Mouse (Mus musculus): ENCODE measurements around the gene Tsnax. TPM values are rescaled to one million over a fixed set of nuclear protein-coding genes. Genes with fewer than 3 reads are reported as not detected.

The Tsnax gene
- total RNA-seq, 1 experiment, result 46.9 TPM

DNA sequence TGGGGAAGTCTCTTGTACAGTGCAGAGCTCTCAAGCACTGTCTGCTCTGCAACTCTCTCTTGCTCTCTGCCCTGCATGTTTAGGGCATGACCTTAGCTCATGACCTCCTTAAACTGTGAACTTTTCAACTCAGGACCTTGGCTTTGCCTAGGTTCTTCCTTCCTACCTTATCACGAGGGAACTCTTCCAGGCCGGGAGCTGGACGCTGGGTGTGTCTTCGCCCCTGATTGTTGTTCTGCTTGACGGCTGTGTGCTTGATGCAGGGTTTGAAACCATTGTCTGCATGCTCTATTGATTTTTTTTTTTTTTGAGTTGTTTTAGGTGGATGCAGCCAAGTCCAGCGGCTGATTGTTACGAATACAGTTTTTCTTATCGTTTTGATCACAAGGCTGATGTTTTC is 11.3 kb downstream of the Tsnax start:
- Histone ChIP-seq H3K9ac (ENCODE audit: insufficient read depth, low read depth, low read length, poor library complexity, severe bottlenecking) (no peak overlapping the region), H3K27ac (ENCODE audit: insufficient read depth, low read depth, low read length, poor library complexity, severe bottlenecking) (no peak overlapping the region), H3K4me3 (ENCODE audit: insufficient read depth in 1 of 2, low read depth in 1 of 2, low read length in 2 of 2, poor library complexity in 1 of 2, severe bottlenecking in 1 of 2) (no peak overlapping the region), H3K9me3 (ENCODE audit: control insufficient read depth, insufficient read depth, low read depth, low read length) (no peaks in the 10 kb centered on the region), H3K36me3 (ENCODE audit: control insufficient read depth, insufficient read depth, low read length, poor library complexity, severe bottlenecking) (peaks cover 13% of the 10 kb centered on the region), H3K4me1 (ENCODE audit: control insufficient read depth in 2 of 2, insufficient read depth in 2 of 2, low read length in 2 of 2, poor library complexity in 1 of 2) (no peaks in the 10 kb centered on the region)
- in situ Hi-C loops (cut with MboI; ENCODE audit: low sequenced_read_pairs in 2 of 2, unreplicated experiment in 2 of 2), result no loop called here
- TF ChIP-seq CHD2 (IDR thresholded peaks at IDR 0.05; ENCODE audit: low read depth, low read length), result no peak
- TF ChIP-seq MAFK (IDR thresholded peaks at IDR 0.05; ENCODE audit: insufficient read depth, low read depth, low read length), result no peak
- TF ChIP-seq ZC3H11A (IDR thresholded peaks at IDR 0.05; ENCODE audit: borderline replicate concordance, low read depth, low read length), result no peak
- TF ChIP-seq HCFC1 (IDR thresholded peaks at IDR 0.05; ENCODE audit: borderline replicate concordance, insufficient read depth, low read length), result no peak
- TF ChIP-seq ZNF384 (IDR thresholded peaks at IDR 0.05; ENCODE audit: low read depth, low read length), result no peak
- DNase-seq (ENCODE audit: low read depth, low spot score), result no peak

DNA sequence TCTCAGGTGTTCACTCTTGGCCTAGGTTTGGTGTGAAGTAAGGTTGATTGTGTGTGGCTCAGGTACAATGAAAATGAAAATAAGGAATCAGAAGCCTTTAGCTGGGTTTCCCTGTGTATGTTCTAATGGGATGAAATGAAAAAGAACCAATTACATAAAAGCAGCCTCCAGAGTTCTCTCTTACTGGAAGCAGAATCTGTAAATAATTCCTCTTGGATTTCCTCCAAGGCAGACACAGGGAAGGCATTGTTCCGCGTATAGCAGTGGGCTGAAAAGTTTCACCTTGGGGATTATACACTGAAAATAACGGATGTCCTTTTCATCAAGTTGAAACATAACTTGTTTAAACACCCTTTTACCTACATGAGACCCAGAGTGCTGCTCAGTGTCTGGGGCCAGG is 14.4 kb downstream of the Tsnax start:
- Histone ChIP-seq H3K4me1 (ENCODE audit: control insufficient read depth in 2 of 2, insufficient read depth in 2 of 2, low read length in 2 of 2, poor library complexity in 1 of 2) (peaks cover 0 to 1% of the 10 kb centered on the region in 2 experiments; a peak in 1 of 4 replicates), H3K9me3 (ENCODE audit: control insufficient read depth, insufficient read depth, low read depth, low read length) (no peaks in the 10 kb centered on the region), H3K36me3 (ENCODE audit: control insufficient read depth, insufficient read depth, low read length, poor library complexity, severe bottlenecking) (peaks cover 17% of the 10 kb centered on the region), H3K27ac (ENCODE audit: insufficient read depth, low read depth, low read length, poor library complexity, severe bottlenecking) (no peak overlapping the region), H3K4me3 (ENCODE audit: insufficient read depth in 1 of 2, low read depth in 1 of 2, low read length in 2 of 2, poor library complexity in 1 of 2, severe bottlenecking in 1 of 2) (no peak overlapping the region), H3K9ac (ENCODE audit: insufficient read depth, low read depth, low read length, poor library complexity, severe bottlenecking) (no peak overlapping the region)
- TF ChIP-seq HCFC1 (IDR thresholded peaks at IDR 0.05; ENCODE audit: borderline replicate concordance, insufficient read depth, low read length), result no peak
- TF ChIP-seq ZNF384 (IDR thresholded peaks at IDR 0.05; ENCODE audit: low read depth, low read length), result no peak
- no peak for TF ChIP-seq MAFK (IDR thresholded peaks at IDR 0.05; ENCODE audit: insufficient read depth, low read depth, low read length)
- TF ChIP-seq ZC3H11A (IDR thresholded peaks at IDR 0.05; ENCODE audit: borderline replicate concordance, low read depth, low read length), result no peak
- no peak for TF ChIP-seq CHD2 (IDR thresholded peaks at IDR 0.05; ENCODE audit: low read depth, low read length)
- DNase-seq (ENCODE audit: low read depth, low spot score), result no peak
- in situ Hi-C loops (cut with MboI; ENCODE audit: low sequenced_read_pairs in 2 of 2, unreplicated experiment in 2 of 2), result no loop called here

GRCm38 (mm10) chr8:125028841-125029240 is 16.0 kb downstream of the Tsnax start:
- H3K27ac ChIP-seq (ENCODE audit: insufficient read depth, low read depth, low read length, poor library complexity, severe bottlenecking), result no peak overlapping the region
- H3K36me3 ChIP-seq (ENCODE audit: control insufficient read depth, insufficient read depth, low read length, poor library complexity, severe bottlenecking), result peaks cover 17% of the 10 kb centered on the region
- no peak overlapping the region for H3K9ac ChIP-seq (ENCODE audit: insufficient read depth, low read depth, low read length, poor library complexity, severe bottlenecking)
- in situ Hi-C loops (cut with MboI; ENCODE audit: low sequenced_read_pairs in 2 of 2, unreplicated experiment in 2 of 2), result no loop called here
- H3K9me3 ChIP-seq (ENCODE audit: control insufficient read depth, insufficient read depth, low read depth, low read length), result no peaks in the 10 kb centered on the region
- TF ChIP-seq ZC3H11A (IDR thresholded peaks at IDR 0.05; ENCODE audit: borderline replicate concordance, low read depth, low read length), result no peak
- TF ChIP-seq ZNF384 (IDR thresholded peaks at IDR 0.05; ENCODE audit: low read depth, low read length), result no peak
- TF ChIP-seq MAFK (IDR thresholded peaks at IDR 0.05; ENCODE audit: insufficient read depth, low read depth, low read length), result no peak
- peaks cover 0 to 4% of the 10 kb centered on the region in 2 experiments; a peak in 1 of 4 replicates for H3K4me1 ChIP-seq (ENCODE audit: control insufficient read depth in 2 of 2, insufficient read depth in 2 of 2, low read length in 2 of 2, poor library complexity in 1 of 2)
- no peak for DNase-seq (ENCODE audit: low read depth, low spot score)
- no peak overlapping the region for H3K4me3 ChIP-seq (ENCODE audit: insufficient read depth in 1 of 2, low read depth in 1 of 2, low read length in 2 of 2, poor library complexity in 1 of 2, severe bottlenecking in 1 of 2)

GRCm38 (mm10) chr8:125031276-125031675 is 18.5 kb downstream of the Tsnax start:
- in situ Hi-C loops (cut with MboI; ENCODE audit: low sequenced_read_pairs in 2 of 2, unreplicated experiment in 2 of 2), result no loop called here
- Histone ChIP-seq H3K36me3 (ENCODE audit: control insufficient read depth, insufficient read depth, low read length, poor library complexity, severe bottlenecking) (peaks cover 9% of the 10 kb centered on the region), H3K9me3 (ENCODE audit: control insufficient read depth, insufficient read depth, low read depth, low read length) (no peaks in the 10 kb centered on the region), H3K27ac (ENCODE audit: insufficient read depth, low read depth, low read length, poor library complexity, severe bottlenecking) (no peak overlapping the region), H3K4me3 (ENCODE audit: insufficient read depth in 1 of 2, low read depth in 1 of 2, low read length in 2 of 2, poor library complexity in 1 of 2, severe bottlenecking in 1 of 2) (no peak overlapping the region), H3K4me1 (ENCODE audit: control insufficient read depth in 2 of 2, insufficient read depth in 2 of 2, low read length in 2 of 2, poor library complexity in 1 of 2) (peaks cover 0 to 6% of the 10 kb centered on the region in 2 experiments; a peak in 2 of 4 replicates), H3K9ac (ENCODE audit: insufficient read depth, low read depth, low read length, poor library complexity, severe bottlenecking) (no peak overlapping the region)
- TF ChIP-seq CHD2 (IDR thresholded peaks at IDR 0.05; ENCODE audit: low read depth, low read length), result no peak
- no peak for TF ChIP-seq ZC3H11A (IDR thresholded peaks at IDR 0.05; ENCODE audit: borderline replicate concordance, low read depth, low read length)
- TF ChIP-seq ZNF384 (IDR thresholded peaks at IDR 0.05; ENCODE audit: low read depth, low read length), result no peak
- TF ChIP-seq MAFK (IDR thresholded peaks at IDR 0.05; ENCODE audit: insufficient read depth, low read depth, low read length), result no peak
- TF ChIP-seq HCFC1 (IDR thresholded peaks at IDR 0.05; ENCODE audit: borderline replicate concordance, insufficient read depth, low read length), result no peak
- DNase-seq (ENCODE audit: low read depth, low spot score), result no peak

DNA sequence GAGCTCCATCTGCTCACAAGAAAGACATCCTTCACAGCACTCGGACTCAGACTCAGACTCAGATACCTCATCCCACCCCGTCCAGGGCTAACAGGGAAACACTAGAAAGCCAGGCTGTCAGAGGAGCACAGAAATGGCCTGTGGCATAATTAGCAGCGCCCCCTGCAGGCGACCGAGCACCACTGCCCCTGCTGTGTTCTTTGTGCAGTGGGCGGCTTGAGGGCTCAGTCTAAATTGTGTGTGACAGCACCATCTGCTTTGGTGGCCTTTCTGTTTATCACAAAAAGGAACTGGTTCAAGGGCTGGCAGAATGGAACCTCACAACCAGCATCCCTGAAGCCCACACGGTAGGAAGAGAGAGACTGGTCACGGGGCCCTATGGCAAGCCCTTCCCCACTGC is 21.9 kb downstream of the Tsnax start:
- Histone ChIP-seq H3K4me1 (ENCODE audit: control insufficient read depth in 2 of 2, insufficient read depth in 2 of 2, low read length in 2 of 2, poor library complexity in 1 of 2) (peaks cover 0 to 6% of the 10 kb centered on the region in 2 experiments; a peak in 2 of 4 replicates), H3K9me3 (ENCODE audit: control insufficient read depth, insufficient read depth, low read depth, low read length) (no peaks in the 10 kb centered on the region), H3K4me3 (ENCODE audit: insufficient read depth in 1 of 2, low read depth in 1 of 2, low read length in 2 of 2, poor library complexity in 1 of 2, severe bottlenecking in 1 of 2) (no peak overlapping the region), H3K9ac (ENCODE audit: insufficient read depth, low read depth, low read length, poor library complexity, severe bottlenecking) (no peak overlapping the region), H3K27ac (ENCODE audit: insufficient read depth, low read depth, low read length, poor library complexity, severe bottlenecking) (no peak overlapping the region), H3K36me3 (ENCODE audit: control insufficient read depth, insufficient read depth, low read length, poor library complexity, severe bottlenecking) (peaks cover 5% of the 10 kb centered on the region)
- no peak for DNase-seq (ENCODE audit: low read depth, low spot score)
- in situ Hi-C loops (cut with MboI; ENCODE audit: low sequenced_read_pairs in 2 of 2, unreplicated experiment in 2 of 2), result no loop called here
- no peak for TF ChIP-seq HCFC1 (IDR thresholded peaks at IDR 0.05; ENCODE audit: borderline replicate concordance, insufficient read depth, low read length)
- no peak for TF ChIP-seq CHD2 (IDR thresholded peaks at IDR 0.05; ENCODE audit: low read depth, low read length)
- no peak for TF ChIP-seq MAFK (IDR thresholded peaks at IDR 0.05; ENCODE audit: insufficient read depth, low read depth, low read length)
- no peak for TF ChIP-seq ZNF384 (IDR thresholded peaks at IDR 0.05; ENCODE audit: low read depth, low read length)
- TF ChIP-seq ZC3H11A (IDR thresholded peaks at IDR 0.05; ENCODE audit: borderline replicate concordance, low read depth, low read length), result no peak

All from ES-E14 (cell line).